Mouse (Mus musculus) G1E (cell line): Measurements from ENCODE around the gene Gm20458.

Source experiments
- CTCF ChIP-seq: IDR thresholded peaks from 2 replicates; pipeline ENCODE4 v1.5.1; 2012; ENCODE audit warnings: low read depth, low read length, inconsistent platforms, mixed read lengths
- GATA1 ChIP-seq: IDR thresholded peaks from 2 replicates; pipeline ENCODE4 v1.6.1; 2012; ENCODE audit warnings: borderline replicate concordance, low read length, inconsistent platforms, mixed read lengths
- POLR2AphosphoS5 ChIP-seq: IDR thresholded peaks from 2 replicates; pipeline ENCODE4 v1.6.1; 2012; ENCODE audit warnings: low read depth, low read length, inconsistent platforms; ENCODE audit not compliant: insufficient replicate concordance
- TAL1 ChIP-seq: conservative IDR thresholded peaks from 2 replicates; pipeline ENCODE4 v1.6.1; 2012; ENCODE audit warnings: low read depth, low read length, inconsistent platforms, mixed read lengths

- no peak for TF ChIP-seq TAL1
- TF ChIP-seq CTCF = no peak
- TF ChIP-seq GATA1 = no peak
- TF ChIP-seq POLR2AphosphoS5 = no peak
These were observed 52.6 kb downstream of the Gm20458 start for GRCm38 (mm10) chr2:164513389-164513788.
